Mouse (Mus musculus): ENCODE measurements around the gene Ccr6. TPM values are rescaled to one million over a fixed set of nuclear protein-coding genes. Genes with fewer than 3 reads are reported as not detected.

The Ccr6 gene
- polyA plus RNA-seq, 1 experiment = not detected

DNA sequence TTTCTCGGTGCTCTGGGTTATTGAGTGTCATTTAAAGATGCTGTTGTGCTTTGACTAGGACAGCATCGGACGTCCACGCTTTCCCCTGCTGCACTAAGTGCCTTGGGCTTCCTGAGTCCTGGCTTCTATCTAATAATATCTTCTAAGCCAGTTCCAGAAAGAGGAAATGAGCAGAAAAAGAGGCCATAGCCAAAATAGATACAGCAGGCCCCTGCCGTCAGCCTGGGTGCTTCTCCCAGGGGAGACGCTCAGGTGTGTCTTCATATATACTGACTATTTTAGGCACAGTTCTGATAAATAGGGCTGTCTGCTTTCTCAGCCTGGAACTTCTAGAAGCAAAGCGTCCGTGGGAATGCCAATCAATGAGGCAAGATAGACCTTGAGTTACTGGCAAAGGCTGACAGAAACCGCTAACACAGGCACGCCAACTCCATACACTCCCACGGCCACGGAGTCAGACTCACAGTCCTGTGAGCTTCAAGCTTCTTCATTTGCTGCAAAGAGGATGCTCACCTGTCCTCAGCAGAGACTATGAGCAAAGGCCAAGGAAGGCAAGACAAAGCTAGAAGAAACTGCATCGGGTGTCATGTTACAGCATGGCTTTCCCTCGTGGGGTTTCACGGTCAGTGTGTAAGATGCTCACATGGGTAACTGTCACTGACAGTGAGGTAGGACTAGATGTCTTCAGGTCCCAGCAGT lies 2.3 kb downstream of the Ccr6 start:
- DNase-seq (ENCODE audit: low read depth) = no peak
- TF ChIP-seq POLR2A (IDR thresholded peaks at IDR 0.05; ENCODE audit: borderline replicate concordance, extremely low read depth, insufficient read depth, insufficient read length, poor library complexity, severe bottlenecking) (no peak), CTCF (IDR thresholded peaks at IDR 0.05; ENCODE audit: borderline replicate concordance, extremely low read depth, insufficient read depth, insufficient read length) (no peak)

DNA sequence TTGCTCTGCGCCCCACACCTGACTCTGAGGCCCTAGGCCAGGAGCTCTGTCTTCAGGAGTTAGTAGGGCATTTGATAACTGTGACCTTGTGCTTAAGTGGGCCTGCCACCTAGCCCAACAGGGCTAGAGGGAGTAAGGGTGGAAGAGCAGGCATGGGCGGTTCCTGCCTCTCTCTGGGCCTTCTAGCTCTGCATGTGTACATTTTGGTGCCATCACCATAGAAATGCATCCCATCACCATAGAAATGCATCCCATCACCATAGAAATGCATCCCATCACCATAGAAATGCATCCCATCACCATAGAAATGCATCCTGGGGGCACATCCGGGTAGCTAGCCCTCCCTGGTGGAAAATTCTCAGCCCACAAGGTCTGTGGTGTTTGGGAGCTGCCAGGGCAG lies 3.7 kb downstream of the Ccr6 start:
- TF ChIP-seq POLR2A (IDR thresholded peaks at IDR 0.05; ENCODE audit: borderline replicate concordance, extremely low read depth, insufficient read depth, insufficient read length, poor library complexity, severe bottlenecking) = no peak
- TF ChIP-seq CTCF (IDR thresholded peaks at IDR 0.05; ENCODE audit: borderline replicate concordance, extremely low read depth, insufficient read depth, insufficient read length) = no peak
- no peak for DNase-seq (ENCODE audit: low read depth)

DNA sequence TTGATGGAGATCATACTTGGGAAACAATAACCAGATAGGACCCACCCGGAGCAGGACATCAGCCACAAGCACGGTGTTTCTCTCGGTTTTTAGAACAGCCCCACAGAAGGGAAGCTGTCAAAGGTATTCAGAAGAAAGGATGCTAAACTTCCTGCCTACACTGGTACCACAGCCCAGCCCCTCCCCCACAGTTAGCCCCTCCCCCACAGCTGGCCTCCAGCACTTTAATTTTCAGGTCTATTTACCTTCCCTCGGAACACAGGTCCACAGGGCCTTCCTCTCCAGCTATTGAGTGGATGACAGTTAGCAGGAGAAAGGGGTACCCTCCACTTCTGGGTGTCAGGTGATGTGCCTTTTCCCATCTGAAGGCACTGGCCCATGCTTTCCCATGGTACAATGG lies 4.7 kb downstream of the Ccr6 start:
- no peak for DNase-seq (ENCODE audit: low read depth)
- TF ChIP-seq CTCF (IDR thresholded peaks at IDR 0.05; ENCODE audit: borderline replicate concordance, extremely low read depth, insufficient read depth, insufficient read length) (no peak), POLR2A (IDR thresholded peaks at IDR 0.05; ENCODE audit: borderline replicate concordance, extremely low read depth, insufficient read depth, insufficient read length, poor library complexity, severe bottlenecking) (no peak)

DNA sequence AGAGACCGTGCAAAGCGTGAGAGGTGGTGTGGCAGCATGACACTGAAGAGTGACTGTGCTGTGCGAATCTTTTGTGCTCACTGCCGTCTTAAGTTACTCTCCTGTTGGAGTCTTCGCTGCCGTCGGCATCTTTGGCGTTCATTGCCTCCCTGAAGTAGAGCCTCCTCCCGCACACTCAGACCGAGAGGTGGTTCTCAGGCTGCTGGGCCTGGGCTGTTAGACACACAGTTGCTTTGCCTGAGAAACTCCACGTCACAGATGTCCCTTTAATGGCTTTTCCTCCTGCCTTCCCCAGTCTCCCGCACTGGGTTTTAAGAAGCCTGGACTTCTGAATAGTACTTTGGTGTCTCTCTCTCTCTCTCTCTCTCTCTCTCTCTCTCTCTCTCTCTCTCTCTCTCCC lies 5.8 kb downstream of the Ccr6 start:
- DNase-seq (ENCODE audit: low read depth) = no peak
- TF ChIP-seq CTCF (IDR thresholded peaks at IDR 0.05; ENCODE audit: borderline replicate concordance, extremely low read depth, insufficient read depth, insufficient read length) = no peak
- no peak for TF ChIP-seq POLR2A (IDR thresholded peaks at IDR 0.05; ENCODE audit: borderline replicate concordance, extremely low read depth, insufficient read depth, insufficient read length, poor library complexity, severe bottlenecking)

DNA sequence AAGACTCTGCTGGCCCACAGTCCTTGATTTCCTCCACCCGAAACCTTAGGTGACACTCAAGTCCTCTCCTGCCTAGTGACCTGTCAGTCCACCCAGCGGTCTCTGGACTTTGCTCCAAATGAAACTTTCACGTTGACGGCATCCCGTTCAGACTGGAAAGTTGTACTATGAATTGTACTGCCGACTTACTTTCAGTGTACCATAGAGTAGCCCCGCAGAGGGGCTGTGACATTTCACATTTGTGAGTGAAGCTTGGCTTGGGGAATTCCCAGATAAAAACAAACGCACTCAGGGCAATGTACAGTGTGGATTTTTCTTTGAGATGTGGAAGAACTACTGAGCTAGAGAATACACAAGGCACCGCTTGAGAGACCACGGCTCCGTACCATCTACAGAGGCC lies 6.3 kb downstream of the Ccr6 start:
- no peak for DNase-seq (ENCODE audit: low read depth)
- TF ChIP-seq CTCF (IDR thresholded peaks at IDR 0.05; ENCODE audit: borderline replicate concordance, extremely low read depth, insufficient read depth, insufficient read length) = no peak

DNA sequence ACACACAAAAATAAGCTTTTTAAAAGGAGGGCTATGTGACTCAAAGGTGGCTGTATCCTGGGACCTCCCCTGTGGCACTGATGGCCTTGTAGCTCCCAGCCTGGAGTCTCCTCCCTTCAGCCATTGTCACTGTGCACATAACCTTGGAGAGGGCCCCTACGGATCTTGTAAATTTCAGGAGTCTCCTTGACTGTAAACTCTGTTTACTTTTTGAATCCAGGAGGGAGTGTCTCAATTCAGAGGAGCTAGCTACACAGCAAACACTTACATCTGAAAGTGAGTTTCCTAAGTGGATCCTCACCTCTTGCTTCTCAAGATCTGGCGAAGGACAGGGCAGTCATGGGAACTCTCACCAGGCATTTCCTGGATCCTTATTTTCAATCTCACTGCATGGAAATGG lies 8.3 kb downstream of the Ccr6 start:
- DNase-seq (ENCODE audit: low read depth) = no peak
- no peak for TF ChIP-seq CTCF (IDR thresholded peaks at IDR 0.05; ENCODE audit: borderline replicate concordance, extremely low read depth, insufficient read depth, insufficient read length)

DNA sequence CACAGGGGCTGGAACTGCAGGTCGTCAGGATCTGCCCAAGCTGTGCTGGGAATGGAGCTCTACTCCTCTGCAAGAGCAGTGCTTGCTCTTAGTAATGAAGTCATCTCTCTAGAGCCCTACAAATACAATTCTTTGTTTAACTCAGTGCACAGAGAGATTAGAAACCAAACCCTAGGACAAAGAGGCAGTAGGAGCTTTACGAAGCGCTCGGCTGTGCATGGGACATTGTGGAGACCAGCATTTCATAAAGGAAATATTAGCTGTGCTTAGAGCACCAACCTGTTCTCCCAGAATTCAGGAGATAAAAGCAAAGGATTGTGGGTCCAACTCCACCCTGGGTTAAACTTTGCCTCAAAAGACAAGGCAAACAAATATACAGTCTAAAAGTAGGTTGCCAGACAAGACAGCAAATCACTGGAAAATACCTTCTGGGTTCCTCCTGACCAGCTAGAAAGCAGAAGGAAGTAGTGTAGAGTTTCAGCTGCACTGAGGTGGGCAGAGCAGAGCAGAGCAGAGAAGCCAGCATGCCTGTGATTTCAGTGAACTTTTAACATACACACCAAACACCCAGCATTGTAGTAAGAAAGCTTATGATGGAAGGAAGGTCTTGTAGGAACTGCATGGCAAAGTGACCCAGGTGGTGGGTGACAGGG lies 10.4 kb downstream of the Ccr6 start:
- TF ChIP-seq CTCF (IDR thresholded peaks at IDR 0.05; ENCODE audit: borderline replicate concordance, extremely low read depth, insufficient read depth, insufficient read length) (no peak), POLR2A (IDR thresholded peaks at IDR 0.05; ENCODE audit: borderline replicate concordance, extremely low read depth, insufficient read depth, insufficient read length, poor library complexity, severe bottlenecking) (no peak)

DNA sequence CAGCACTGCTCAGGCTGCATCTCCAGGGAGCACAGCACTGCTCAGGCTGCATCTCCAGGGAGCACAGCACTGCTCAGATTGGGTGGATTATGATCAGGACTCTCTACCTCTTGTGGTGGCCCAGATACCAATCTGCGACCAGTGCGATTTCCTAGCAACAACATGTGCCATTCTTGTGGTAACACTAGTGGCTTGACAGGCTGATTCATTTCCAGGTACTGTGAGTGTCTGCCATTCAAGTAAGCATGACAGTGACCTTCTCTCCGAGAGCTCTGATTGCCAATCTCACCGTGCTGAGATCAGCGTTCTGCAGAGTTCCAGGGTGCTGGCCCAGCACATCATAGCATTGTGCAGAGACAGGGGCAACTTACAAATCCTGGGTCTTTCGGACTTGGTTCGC lies 15.9 kb downstream of the Ccr6 start:
- no peak for TF ChIP-seq CTCF (IDR thresholded peaks at IDR 0.05; ENCODE audit: borderline replicate concordance, extremely low read depth, insufficient read depth, insufficient read length)
- TF ChIP-seq POLR2A (IDR thresholded peaks at IDR 0.05; ENCODE audit: borderline replicate concordance, extremely low read depth, insufficient read depth, insufficient read length, poor library complexity, severe bottlenecking) = no peak
- no peak for DNase-seq (ENCODE audit: low read depth)

More for the DNA sequence above, 10.4 kb downstream of the Ccr6 start:
- DNase-seq (ENCODE audit: low read depth) = no peak

DNA sequence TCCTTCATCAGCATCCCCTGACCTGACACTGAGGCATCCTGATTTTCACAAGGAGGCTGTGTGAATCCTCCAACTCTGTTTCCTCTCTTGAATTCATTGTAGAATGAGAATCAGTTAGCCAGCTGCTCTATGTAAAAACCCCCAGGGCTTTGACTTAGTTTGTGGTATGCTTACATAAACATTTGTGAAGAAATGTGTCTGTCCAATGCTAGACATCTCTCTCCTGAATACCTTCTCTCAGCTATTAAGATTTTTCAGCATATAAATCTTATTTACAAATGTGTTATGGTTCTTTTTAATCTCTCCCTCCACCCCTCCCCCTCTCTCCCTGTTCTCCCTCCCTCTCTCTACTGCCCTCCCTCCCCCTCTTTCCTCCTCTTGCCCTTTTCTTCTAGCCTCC lies 18.4 kb downstream of the Ccr6 start:
- no peak for TF ChIP-seq POLR2A (IDR thresholded peaks at IDR 0.05; ENCODE audit: borderline replicate concordance, extremely low read depth, insufficient read depth, insufficient read length, poor library complexity, severe bottlenecking)
- TF ChIP-seq CTCF (IDR thresholded peaks at IDR 0.05; ENCODE audit: borderline replicate concordance, extremely low read depth, insufficient read depth, insufficient read length) = no peak
- DNase-seq (ENCODE audit: low read depth) = no peak

DNA sequence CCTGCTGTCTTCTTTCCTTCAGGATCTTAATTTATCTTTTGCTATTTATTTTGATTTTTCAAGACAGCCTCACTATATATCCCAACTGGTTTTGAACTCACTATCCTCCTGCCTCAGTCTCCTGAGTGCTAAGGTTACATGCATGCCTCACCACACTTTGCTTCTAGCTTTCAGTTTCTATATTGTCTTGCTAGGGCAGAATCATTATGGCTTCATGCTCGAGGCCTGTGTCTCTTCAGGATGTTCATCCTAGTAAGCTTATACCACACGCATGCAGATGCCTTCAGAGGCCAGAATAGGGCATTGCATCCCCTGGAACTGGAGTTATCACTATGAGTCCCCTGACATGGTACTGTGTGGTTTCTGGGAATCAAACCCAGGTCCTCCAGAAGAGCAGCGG lies 19.1 kb downstream of the Ccr6 start:
- TF ChIP-seq CTCF (IDR thresholded peaks at IDR 0.05; ENCODE audit: borderline replicate concordance, extremely low read depth, insufficient read depth, insufficient read length) (no peak), POLR2A (IDR thresholded peaks at IDR 0.05; ENCODE audit: borderline replicate concordance, extremely low read depth, insufficient read depth, insufficient read length, poor library complexity, severe bottlenecking) (no peak)
- DNase-seq (ENCODE audit: low read depth) = no peak

DNA sequence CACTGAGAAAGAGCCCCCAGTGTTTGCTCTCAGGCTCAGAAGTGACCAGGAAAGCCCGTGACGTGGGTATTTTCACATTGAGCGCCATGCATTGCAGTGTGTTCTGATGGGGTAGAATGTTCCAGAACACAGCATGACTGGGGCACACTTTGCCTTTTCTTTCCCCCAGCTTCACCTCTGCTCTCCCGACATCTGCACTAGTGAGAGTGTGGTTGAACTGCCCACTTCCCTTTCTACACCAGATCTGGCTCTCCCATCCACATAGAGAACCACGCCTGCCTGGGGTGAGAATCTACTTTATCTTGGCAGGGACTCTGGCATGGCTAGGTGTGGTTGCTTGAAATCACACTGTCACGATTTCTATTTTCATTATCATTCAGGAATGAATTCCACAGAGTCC lies 19.7 kb downstream of the Ccr6 start:
- TF ChIP-seq CTCF (IDR thresholded peaks at IDR 0.05; ENCODE audit: borderline replicate concordance, extremely low read depth, insufficient read depth, insufficient read length) (no peak), POLR2A (IDR thresholded peaks at IDR 0.05; ENCODE audit: borderline replicate concordance, extremely low read depth, insufficient read depth, insufficient read length, poor library complexity, severe bottlenecking) (no peak)
- no peak for DNase-seq (ENCODE audit: low read depth)

DNA sequence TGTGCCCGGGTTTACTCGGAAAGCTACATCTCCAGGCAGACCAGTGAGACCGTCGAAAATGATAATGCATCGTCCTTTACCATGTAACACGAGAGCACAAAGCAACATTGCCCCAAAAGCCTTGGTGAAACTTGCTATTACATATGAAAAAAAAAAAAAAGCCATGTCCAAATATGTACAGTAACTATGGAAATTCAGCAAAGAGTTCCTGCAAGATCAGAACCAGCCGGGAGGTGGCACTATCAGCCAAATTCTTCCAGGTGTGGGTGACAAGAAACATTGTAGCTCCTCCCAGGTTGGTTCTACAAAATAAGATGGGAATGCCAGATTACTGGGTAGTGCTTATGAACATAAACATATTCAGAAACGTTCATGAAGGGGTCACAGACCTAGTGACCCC lies 21.1 kb downstream of the Ccr6 start:
- no peak for TF ChIP-seq POLR2A (IDR thresholded peaks at IDR 0.05; ENCODE audit: borderline replicate concordance, extremely low read depth, insufficient read depth, insufficient read length, poor library complexity, severe bottlenecking)
- no peak for TF ChIP-seq CTCF (IDR thresholded peaks at IDR 0.05; ENCODE audit: borderline replicate concordance, extremely low read depth, insufficient read depth, insufficient read length)
- DNase-seq (ENCODE audit: low read depth) = no peak
